22 mouse cellular contexts compared by ENCODE assay signal in the genomic region with DNA sequence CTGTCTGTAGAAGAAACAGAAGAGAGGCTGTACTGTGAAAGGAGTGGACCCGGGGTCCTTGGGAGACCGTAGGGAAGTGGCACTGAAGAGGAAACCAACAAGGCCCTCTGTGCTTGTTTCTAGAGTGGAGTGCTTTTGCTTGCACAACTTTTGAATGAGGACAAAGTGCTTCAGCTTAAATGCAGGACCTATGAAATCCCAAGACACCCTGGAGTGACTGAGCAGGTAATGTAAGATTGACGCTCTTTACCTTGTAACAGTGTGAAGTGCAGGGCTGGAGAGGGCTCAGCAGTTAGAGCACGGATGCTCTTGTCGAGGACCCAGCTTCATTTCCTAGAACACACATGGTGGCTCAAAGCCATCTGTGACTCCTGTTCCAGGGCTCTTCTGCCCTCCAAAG. TPM values are rescaled to one million over a fixed set of nuclear protein-coding genes. Genes with fewer than 3 reads are reported as not detected.
DNase-seq lines count a peak whose midpoint lies in the region; TF ChIP-seq lines count a peak whose summit lies in the region.
"Had no signal": no experiment of that assay in that cellular context is flagged by ENCODE, and none has a peak within 500 bp of the region (broad histone marks: within the 10 kb centered on the region; RNA-seq: fewer than 3 reads in every experiment).

No protein-coding gene starts in this region.

- no peaks in the 10 kb centered on the region for H3K4me1 ChIP-seq in lung, adult 2 months (ENCODE audit: control insufficient read depth, insufficient read depth, low read length)
- no peaks in the 10 kb centered on the region for H3K4me1 ChIP-seq in embryonic facial prominence, embryonic 10.5 days
- H3K4me1 ChIP-seq: forebrain, embryonic 10.5 days; forebrain, embryonic 13.5 days; heart, embryonic 15.5 days; hindbrain, embryonic 12.5 days; hindbrain, embryonic 15.5 days had no signal

- peaks cover 49% of the 10 kb centered on the region for H3K36me3 ChIP-seq in embryonic facial prominence, embryonic 10.5 days (replicated peaks)

- H3K4me3 ChIP-seq in lung, adult 2 months (replicated peaks; ENCODE audit: extremely low read depth, low read depth, low read length) = no peak overlapping the region
- no peak overlapping the region for H3K4me3 ChIP-seq in embryonic facial prominence, embryonic 10.5 days
- H3K4me3 ChIP-seq: forebrain, embryonic 10.5 days; forebrain, embryonic 13.5 days; heart, embryonic 12.5 days; heart, embryonic 15.5 days; hindbrain, embryonic 12.5 days; hindbrain, embryonic 15.5 days had no signal

- no peaks in the 10 kb centered on the region for H3K9me3 ChIP-seq in embryonic facial prominence, embryonic 10.5 days
- H3K9me3 ChIP-seq: forebrain, embryonic 10.5 days; forebrain, embryonic 13.5 days; heart, embryonic 12.5 days; heart, embryonic 15.5 days; hindbrain, embryonic 12.5 days; hindbrain, embryonic 15.5 days had no signal

- no peak for TF ChIP-seq POLR2A in lung, adult 2 months (IDR thresholded peaks at IDR 0.05; ENCODE audit: borderline replicate concordance, extremely low read depth, low read depth, low read length)

- TF ChIP-seq CTCF in lung, adult 2 months (IDR thresholded peaks at IDR 0.05; ENCODE audit: insufficient read depth, low read length) = no peak

- H3K27ac ChIP-seq in embryonic facial prominence, embryonic 10.5 days (replicated peaks) = no peak overlapping the region
- H3K27ac ChIP-seq: forebrain, embryonic 10.5 days; forebrain, embryonic 13.5 days; heart, embryonic 15.5 days; hindbrain, embryonic 12.5 days; hindbrain, embryonic 15.5 days had no signal

- H3K27me3 ChIP-seq in embryonic facial prominence, embryonic 10.5 days (replicated peaks; ENCODE audit: low read depth, poor library complexity, severe bottlenecking) = no peaks in the 10 kb centered on the region
- H3K27me3 ChIP-seq: forebrain, embryonic 13.5 days; heart, embryonic 12.5 days; heart, embryonic 15.5 days; hindbrain, embryonic 12.5 days; hindbrain, embryonic 15.5 days had no signal

- WGBS in lung, adult 2 months = 69% methylated on average over 5 of the region's 5 CpGs
- WGBS in embryonic facial prominence, embryonic 10.5 days = 92% methylated on average over 5 of the region's 5 CpGs

- DNase-seq in lung, adult 18-20 months = peak; percentile 39 to 67
- DNase-seq in lung, adult 2 months = no peak
- peak; percentile 36 for DNase-seq in lung, postnatal 10 days
- peak; percentile 76 for DNase-seq in lung, postnatal 36 days
- DNase-seq in right cerebral cortex, postnatal 10 days (ENCODE audit: low spot score in 2 of 2) = no peak
- DNase-seq in heart, adult 18-20 months = no peak
- no peak for DNase-seq in embryonic facial prominence, embryonic 10.5 days (ENCODE audit: low spot score)
- DNase-seq: adrenal gland, adult 8-10 months; adrenal gland, postnatal 25 days; cerebellum, adult 11-12 months; cerebellum, adult 8-10 months; cerebellum, postnatal 36 days; gastrocnemius, postnatal 10 days; gastrocnemius, postnatal 36 days; heart, adult 11 months; heart, postnatal 10 days had no signal

RNA-seq across cellular contexts. Expression of a gene that starts 31.9 kb away (rescaled TPM):
- 16.2 and 20.3 TPM in 2 replicates for polyA plus RNA-seq in lung, adult 2 months (2012; rRNA removed)
- total RNA-seq in heart, adult 18-20 months (2021) = 10 to 100 TPM; 21.5 to 22.7 TPM
- 20.6 and 21.3 TPM in 2 replicates for polyA plus RNA-seq in embryonic facial prominence, embryonic 10.5 days (2016; fragmentation: Nextera tagmentation; extraction: Ambion mirVana)

Comparison
In these comparisons a context has a peak if more than half of its experiments do, and no peak if none do; other contexts are left out.
1. DNase-seq: peak in lung, adult 18-20 months (2 of 2), lung, postnatal 10 days (single experiment) and lung, postnatal 36 days (single experiment); none in lung, adult 2 months (single experiment), right cerebral cortex, postnatal 10 days (0 of 2), heart, adult 18-20 months (0 of 2) and embryonic facial prominence, embryonic 10.5 days (single experiment).